Mouse (Mus musculus) embryo, embryonic 10.5 days (tissue): ENCODE results near the gene Tmem189.

ENCODE experiments used
- DNase-seq: peaks from one replicate; pipeline ENCODE4 v3.0.0-alpha.2; 2015; ENCODE audit warnings: low spot score

Tmem189 gene

GRCm38 (mm10) chr2:167700018-167700417 is 10.4 kb upstream of the Tmem189 start:
- DNase-seq: no peak

- DNase-seq: no peak
Observed at GRCm38 (mm10) chr2:167697902-167698301, 8.3 kb upstream of the Tmem189 start.

GRCm38 (mm10) chr2:167696143-167696542 is 6.5 kb upstream of the Tmem189 start:
- DNase-seq: no peak

- DNase-seq: no peak
Observed at GRCm38 (mm10) chr2:167695491-167695890, 5.9 kb upstream of the Tmem189 start.

- DNase-seq: no peak
Observed at GRCm38 (mm10) chr2:167694963-167695362, 5.3 kb upstream of the Tmem189 start.

- no peak for DNase-seq
Observed at GRCm38 (mm10) chr2:167694244-167694643, 4.6 kb upstream of the Tmem189 start.

- DNase-seq: no peak
Observed at GRCm38 (mm10) chr2:167693540-167693939, 3.9 kb upstream of the Tmem189 start.

GRCm38 (mm10) chr2:167692831-167693230 is 3.2 kb upstream of the Tmem189 start:
- no peak for DNase-seq

- no peak for DNase-seq
Observed at GRCm38 (mm10) chr2:167691871-167692661, 2.4 kb upstream of the Tmem189 start.

GRCm38 (mm10) chr2:167691410-167691809 is 1.8 kb upstream of the Tmem189 start:
- no peak for DNase-seq

GRCm38 (mm10) chr2:167690962-167691311 is 1.3 kb upstream of the Tmem189 start:
- no peak for DNase-seq

- no peak for DNase-seq
Observed at GRCm38 (mm10) chr2:167690219-167690961, 768 bp upstream of the Tmem189 start.

GRCm38 (mm10) chr2:167688498-167689451 is 847 bp downstream of the Tmem189 start, which contains the start of gene Cebpb:
Gene Cebpb (plus strand): TSS chr2:167688915.
- peak; percentile 75 for DNase-seq

- DNase-seq: peak; percentile 40
Observed at GRCm38 (mm10) chr2:167688126-167688497, 1.5 kb downstream of the Tmem189 start.

GRCm38 (mm10) chr2:167687651-167688101 is 1.9 kb downstream of the Tmem189 start:
- DNase-seq: no peak

GRCm38 (mm10) chr2:167687250-167687586 is 2.4 kb downstream of the Tmem189 start:
- DNase-seq: no peak

- no peak for DNase-seq
Observed at GRCm38 (mm10) chr2:167686382-167687249, 3.0 kb downstream of the Tmem189 start.

GRCm38 (mm10) chr2:167685865-167686264 is 3.8 kb downstream of the Tmem189 start:
- no peak for DNase-seq

- peak; percentile 97 for DNase-seq
Observed at GRCm38 (mm10) chr2:167685137-167685536, 4.5 kb downstream of the Tmem189 start.

GRCm38 (mm10) chr2:167683721-167684120 is 5.9 kb downstream of the Tmem189 start:
- DNase-seq: no peak

- DNase-seq: peak; percentile 69
Observed at GRCm38 (mm10) chr2:167680657-167681056, 9.0 kb downstream of the Tmem189 start.
